In the genomic region with DNA sequence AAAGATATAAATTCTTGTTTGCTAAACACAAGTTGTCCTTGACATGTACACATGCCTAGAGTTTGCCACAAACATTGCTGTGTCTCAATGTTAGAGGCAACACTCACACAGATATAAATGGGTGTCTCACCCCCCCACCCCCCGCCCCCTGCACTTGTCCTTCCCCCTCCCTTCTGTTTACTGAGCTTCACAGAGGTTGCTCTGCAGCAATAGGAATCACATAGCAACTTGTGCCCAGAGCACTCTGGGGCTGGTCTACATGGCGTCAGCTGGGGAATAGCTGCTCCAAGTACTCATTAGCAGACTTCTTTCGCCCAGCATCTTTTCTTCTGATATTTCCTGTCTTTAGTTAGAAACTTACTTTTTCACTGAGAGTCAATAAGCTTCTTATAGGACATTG, we compare ENCODE assay signal across 8 mouse cellular contexts. TPM values are rescaled to one million over a fixed set of nuclear protein-coding genes. Genes with fewer than 3 reads are reported as not detected.
DNase-seq lines count a peak whose midpoint lies in the region; ATAC-seq lines count a peak whose summit lies in the region.

No protein-coding gene starts in this region.

- no peak overlapping the region for H3K9ac ChIP-seq in forebrain, embryonic 16.5 days (replicated peaks; ENCODE audit: low read depth, low read length)
- H3K9ac ChIP-seq in forebrain, embryonic 15.5 days (replicated peaks) = no peak overlapping the region
- no peak overlapping the region for H3K9ac ChIP-seq in lung, embryonic 16.5 days (ENCODE audit: low read length)
- H3K9ac ChIP-seq in intestine, embryonic 15.5 days = no peak overlapping the region
- H3K9ac ChIP-seq in neural tube, embryonic 15.5 days (replicated peaks) = no peak overlapping the region

- no peak overlapping the region for H3K27ac ChIP-seq in forebrain, embryonic 16.5 days (ENCODE audit: low read length)
- no peak overlapping the region for H3K27ac ChIP-seq in forebrain, embryonic 15.5 days (replicated peaks)
- H3K27ac ChIP-seq in lung, embryonic 16.5 days (ENCODE audit: low read length) = no peak overlapping the region
- H3K27ac ChIP-seq in intestine, embryonic 15.5 days = no peak overlapping the region
- H3K27ac ChIP-seq in neural tube, embryonic 15.5 days (replicated peaks) = no peak overlapping the region

- H3K4me2 ChIP-seq in forebrain, embryonic 16.5 days (ENCODE audit: low read length) = peak overlapping the region; percentile 19
- H3K4me2 ChIP-seq in forebrain, embryonic 15.5 days (replicated peaks) = no peak overlapping the region
- peak overlapping the region; percentile 92; the same call in 1 of the 2 replicates for H3K4me2 ChIP-seq in lung, embryonic 16.5 days (ENCODE audit: low read depth, low read length)
- peak overlapping the region; percentile 19; the same call in 1 of the 2 replicates for H3K4me2 ChIP-seq in intestine, embryonic 15.5 days (replicated peaks)
- H3K4me2 ChIP-seq in neural tube, embryonic 15.5 days = peak overlapping the region; percentile 89

- H3K4me1 ChIP-seq in forebrain, embryonic 16.5 days (replicated peaks; ENCODE audit: control insufficient read depth, insufficient read depth, low read length) = peaks cover 22% of the 10 kb centered on the region
- peaks cover 25% of the 10 kb centered on the region for H3K4me1 ChIP-seq in forebrain, embryonic 15.5 days
- peaks cover 7% of the 10 kb centered on the region; the same call in 1 of the 2 replicates for H3K4me1 ChIP-seq in lung, embryonic 16.5 days (replicated peaks; ENCODE audit: control insufficient read depth, insufficient read depth, low read length)
- 0 out of 2 replicates have a peak, but pooled peaks cover 2% of the 10 kb centered on the region for H3K4me1 ChIP-seq in intestine, embryonic 15.5 days (replicated peaks)
- peaks cover 27% of the 10 kb centered on the region for H3K4me1 ChIP-seq in neural tube, embryonic 15.5 days

- H3K4me3 ChIP-seq in forebrain, embryonic 16.5 days (replicated peaks; ENCODE audit: low read length) = no peak overlapping the region
- H3K4me3 ChIP-seq in forebrain, embryonic 15.5 days = no peak overlapping the region
- peak overlapping the region; percentile 68 for H3K4me3 ChIP-seq in lung, embryonic 16.5 days (ENCODE audit: low read length)
- H3K4me3 ChIP-seq in intestine, embryonic 15.5 days (replicated peaks) = no peak overlapping the region
- peak overlapping the region; percentile 63 for H3K4me3 ChIP-seq in neural tube, embryonic 15.5 days (replicated peaks)

- no peaks in the 10 kb centered on the region for H3K36me3 ChIP-seq in forebrain, embryonic 16.5 days (ENCODE audit: control insufficient read depth, insufficient read depth)
- no peaks in the 10 kb centered on the region for H3K36me3 ChIP-seq in forebrain, embryonic 15.5 days
- peaks cover 2% of the 10 kb centered on the region; the same call in 1 of the 2 replicates for H3K36me3 ChIP-seq in lung, embryonic 16.5 days (ENCODE audit: control insufficient read depth, insufficient read depth, low read length)
- H3K36me3 ChIP-seq in intestine, embryonic 15.5 days = no peaks in the 10 kb centered on the region
- 0 out of 2 replicates have a peak, but pooled peaks cover 4% of the 10 kb centered on the region for H3K36me3 ChIP-seq in neural tube, embryonic 15.5 days

- no peak for ATAC-seq in forebrain, embryonic 16.5 days
- no peak for ATAC-seq in forebrain, embryonic 15.5 days (replicated peaks)
- no peak for ATAC-seq in lung, embryonic 16.5 days (ENCODE audit: low read depth)
- no peak for ATAC-seq in intestine, embryonic 15.5 days
- ATAC-seq in neural tube, embryonic 15.5 days (ENCODE audit: low FRiP score) = no peak
- no peak for ATAC-seq in frontal cortex, adult (ENCODE audit: low TSS enrichment)

- DNase-seq in lung, postnatal 10 days = no peak
- no peak for DNase-seq in spleen, adult 18-20 months

- peaks cover 15% of the 10 kb centered on the region for H3K27me3 ChIP-seq in forebrain, embryonic 16.5 days (replicated peaks; ENCODE audit: control insufficient read depth, insufficient read depth, low read length)
- H3K27me3 ChIP-seq in forebrain, embryonic 15.5 days = peaks cover 13% of the 10 kb centered on the region
- peaks cover 4% of the 10 kb centered on the region; the same call in 1 of the 2 replicates for H3K27me3 ChIP-seq in lung, embryonic 16.5 days (ENCODE audit: control insufficient read depth, insufficient read depth, low read depth, low read length)
- no peaks in the 10 kb centered on the region for H3K27me3 ChIP-seq in intestine, embryonic 15.5 days (replicated peaks)
- no peaks in the 10 kb centered on the region for H3K27me3 ChIP-seq in neural tube, embryonic 15.5 days (replicated peaks)

- 69% methylated on average over 3 of the region's 3 CpGs for WGBS in forebrain, embryonic 16.5 days
- WGBS in forebrain, embryonic 15.5 days = 75% methylated on average over 3 of the region's 3 CpGs
- 54% methylated on average over 3 of the region's 3 CpGs for WGBS in lung, embryonic 16.5 days
- WGBS in intestine, embryonic 15.5 days = 84% methylated on average over 3 of the region's 3 CpGs
- 73% methylated on average over 3 of the region's 3 CpGs for WGBS in neural tube, embryonic 15.5 days

- no peaks in the 10 kb centered on the region for H3K9me3 ChIP-seq in forebrain, embryonic 16.5 days (ENCODE audit: control insufficient read depth, low read length)
- no peaks in the 10 kb centered on the region for H3K9me3 ChIP-seq in forebrain, embryonic 15.5 days
- H3K9me3 ChIP-seq in lung, embryonic 16.5 days (ENCODE audit: control insufficient read depth, low read length) = no peaks in the 10 kb centered on the region
- no peaks in the 10 kb centered on the region for H3K9me3 ChIP-seq in intestine, embryonic 15.5 days
- no peaks in the 10 kb centered on the region for H3K9me3 ChIP-seq in neural tube, embryonic 15.5 days (replicated peaks)

RNA-seq across cellular contexts. Expression of a gene that starts 1.8 kb away (rescaled TPM):
- polyA plus RNA-seq in forebrain, embryonic 16.5 days (2015; fragmentation: Nextera tagmentation; extraction: Ambion mirVana) = 1.5 and 2.3 TPM in 2 replicates
- polyA plus RNA-seq in forebrain, embryonic 15.5 days (2015; fragmentation: Nextera tagmentation; extraction: Ambion mirVana) = 1.0 and 1.3 TPM in 2 replicates
- 2.0 and 2.2 TPM in 2 replicates for polyA plus RNA-seq in lung, embryonic 16.5 days (2015; fragmentation: Nextera tagmentation; extraction: Ambion mirVana)
- 1.4 and 1.5 TPM in 2 replicates for polyA plus RNA-seq in intestine, embryonic 15.5 days (2015; fragmentation: Nextera tagmentation; extraction: Ambion mirVana)
- polyA plus RNA-seq in neural tube, embryonic 15.5 days (2015; fragmentation: Nextera tagmentation; extraction: Ambion mirVana) = 1.00 and 1.3 TPM in 2 replicates

Comparison
In these comparisons a context has a peak if more than half of its experiments do, and no peak if none do; other contexts are left out.
1. H3K4me3 ChIP-seq: peak in lung, embryonic 16.5 days (single experiment) and neural tube, embryonic 15.5 days (single experiment); none in forebrain, embryonic 16.5 days (single experiment), forebrain, embryonic 15.5 days (single experiment) and intestine, embryonic 15.5 days (single experiment).